Mouse (Mus musculus) urinary bladder, postnatal 4 days (tissue): ENCODE results near the gene Slc7a6os.
"Not testable (repeated sequence)": the region's sequence is repeated elsewhere in the genome, so short reads cannot be mapped to it uniquely, and the experiment has no call there.

Experiments
- DNase-seq, 2 experiments: peaks; one replicate each; pipeline ENCODE4 v3.0.0; 2021 to 2022; ENCODE audit warnings: low spot score in 2 of 2

Gene Slc7a6os

DNA sequence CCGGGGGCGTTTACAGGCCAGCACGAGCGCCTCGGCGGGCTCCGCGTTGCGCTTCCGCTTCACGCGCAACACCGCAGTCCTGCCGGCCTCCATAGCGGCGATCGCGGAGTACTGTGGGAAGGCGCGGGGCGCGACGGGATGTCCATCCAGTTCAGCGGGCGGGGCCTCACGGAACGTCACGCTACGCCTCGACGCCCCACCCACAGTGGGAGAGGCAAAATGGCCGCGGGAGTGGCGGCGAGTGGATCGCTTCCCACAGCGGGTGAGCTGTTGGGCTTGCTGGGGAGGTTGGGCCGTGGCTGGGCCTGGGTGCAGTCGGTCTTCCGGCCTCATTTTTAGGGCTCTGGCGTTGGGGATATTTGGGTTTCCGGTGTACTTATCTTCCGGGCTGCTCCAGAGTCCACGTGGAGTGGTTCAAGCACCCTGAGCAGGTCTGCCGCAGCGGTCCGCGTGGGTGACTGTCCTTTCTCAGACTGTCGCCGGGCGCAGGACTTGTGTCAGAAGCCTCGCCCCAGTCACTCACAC lies at the start of gene Slc7a6os, which contains the start of gene Prmt7:
Slc7a6os (minus strand) TSS at position 115 of the 525 bp plus-strand sequence.
Prmt7 (plus strand) TSS at position 116 of the 525 bp plus-strand sequence.
- peak; percentile 93 to 95 for DNase-seq

DNA sequence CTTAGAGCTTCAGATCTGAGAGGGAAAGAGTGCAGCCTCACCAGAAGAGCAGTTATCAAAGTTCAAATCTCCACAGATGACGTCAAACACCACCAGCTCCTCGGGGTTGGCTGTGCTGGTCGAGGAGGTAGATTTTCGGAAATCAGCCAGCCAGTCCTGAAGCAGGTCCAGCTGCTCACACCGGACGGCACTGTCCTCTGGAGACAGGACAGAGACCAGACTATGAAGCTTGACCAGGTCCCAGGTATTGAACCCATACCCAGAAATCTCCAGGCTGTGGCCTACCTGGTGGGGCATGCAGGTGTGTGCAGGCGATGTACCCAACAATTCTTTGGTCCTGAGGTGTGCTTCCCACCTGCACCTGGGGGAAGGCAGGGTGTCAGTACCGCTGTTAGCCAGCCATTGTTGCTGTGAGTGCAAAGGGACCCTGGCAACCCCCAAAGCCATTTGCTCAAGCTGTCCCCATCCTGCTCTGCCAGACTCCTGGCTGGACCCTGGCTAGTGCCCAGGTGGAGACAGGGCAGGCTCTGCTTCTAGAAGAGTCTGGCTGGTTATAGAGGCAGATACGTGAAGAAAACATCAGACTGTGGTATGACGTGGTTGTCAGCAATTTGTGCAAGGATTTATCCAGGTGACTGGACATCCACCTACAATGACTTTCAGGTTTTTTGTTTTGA lies 49.0 kb upstream of the Slc7a6os start:
- DNase-seq = no peak

DNA sequence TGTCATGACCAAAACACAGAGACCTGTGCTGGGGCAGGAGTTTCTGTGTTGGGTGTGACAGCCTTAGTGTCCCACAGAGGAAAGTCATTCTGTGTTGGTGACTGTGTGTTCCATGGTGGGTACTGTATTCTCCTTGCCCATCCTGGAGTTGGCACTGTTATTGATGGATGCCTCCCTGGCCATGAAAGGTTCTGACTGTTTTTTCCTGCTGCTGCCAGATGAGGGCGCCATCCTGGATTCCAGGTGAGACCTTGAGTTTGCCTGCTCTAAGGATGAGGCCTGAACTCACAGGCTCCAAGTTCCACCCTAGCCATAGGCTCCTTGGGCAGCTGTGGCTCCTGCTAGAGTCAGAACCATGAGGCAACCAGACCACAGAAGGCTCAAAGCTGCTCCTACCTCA lies 47.4 kb upstream of the Slc7a6os start:
- no peak for DNase-seq

DNA sequence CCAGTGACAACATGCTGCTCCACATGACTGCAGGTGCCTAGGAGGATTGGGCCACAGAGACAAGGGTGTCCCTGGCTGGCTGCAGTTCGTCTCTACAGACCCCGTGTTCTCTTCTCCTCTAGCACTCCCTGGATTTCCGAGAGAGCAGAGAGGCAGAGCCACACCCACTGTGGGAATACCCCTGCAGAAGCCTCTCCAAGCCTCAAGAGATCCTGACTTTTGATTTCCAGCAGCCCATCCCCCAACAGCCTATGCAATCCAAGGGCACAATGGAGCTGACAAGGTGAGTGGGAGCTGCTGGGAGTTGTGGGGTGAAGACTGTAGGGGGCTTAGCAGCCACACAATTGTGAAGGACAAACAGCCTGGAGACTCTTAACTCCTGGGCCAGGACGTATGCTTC lies 39.5 kb upstream of the Slc7a6os start:
- no peak for DNase-seq

DNA sequence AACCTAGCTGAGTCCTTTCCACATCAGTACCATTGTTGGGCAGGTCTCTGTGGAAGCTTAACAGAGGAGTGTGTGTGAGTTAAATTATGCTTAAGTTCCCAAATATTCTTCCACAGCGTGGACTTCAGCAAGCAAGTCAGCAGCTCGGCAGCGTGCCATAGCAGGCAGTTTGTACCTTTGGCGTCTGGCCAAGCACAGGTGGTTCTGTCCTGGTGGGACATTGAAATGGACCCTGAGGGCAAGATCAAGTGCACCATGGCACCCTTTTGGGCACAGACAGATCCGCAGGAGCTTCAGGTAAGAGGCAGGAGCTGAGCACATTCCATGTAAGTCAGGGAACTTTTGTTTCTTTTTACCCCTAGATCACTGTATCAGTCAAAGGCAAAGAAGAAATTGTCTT lies 26.4 kb upstream of the Slc7a6os start:
- no peak for DNase-seq

DNA sequence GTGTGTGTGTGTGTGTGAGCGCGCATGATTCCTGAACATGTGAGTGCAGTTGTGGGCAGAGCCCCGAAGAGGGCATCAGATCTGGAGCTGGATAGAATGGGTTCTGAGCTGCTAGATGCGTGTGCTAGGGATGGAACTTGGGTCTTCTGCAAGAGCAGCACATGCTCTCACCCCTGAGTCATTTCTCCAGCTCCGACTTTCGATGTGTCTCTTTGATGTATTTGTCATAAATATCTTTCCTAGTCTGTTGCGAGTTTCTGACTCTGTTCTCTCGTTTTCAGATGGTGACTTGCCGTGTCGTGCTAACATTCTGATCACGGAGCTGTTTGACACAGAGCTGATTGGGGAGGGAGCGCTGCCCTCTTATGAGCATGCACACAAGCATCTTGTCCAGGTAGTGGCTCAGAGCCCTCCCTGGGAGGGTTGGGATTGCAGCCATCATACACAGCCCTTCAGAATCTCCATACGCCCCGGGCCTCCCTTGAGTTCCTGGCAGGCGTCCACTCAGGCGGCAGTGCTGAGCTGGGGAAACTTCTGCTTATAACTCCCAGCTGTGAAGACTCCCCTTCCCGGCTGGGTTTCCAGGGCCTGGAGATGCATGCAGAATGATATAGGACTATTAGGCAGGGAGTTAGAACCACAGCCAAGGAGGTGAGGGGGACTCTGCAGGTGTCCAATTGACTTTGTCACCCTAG lies 24.0 kb upstream of the Slc7a6os start:
- DNase-seq = no peak

DNA sequence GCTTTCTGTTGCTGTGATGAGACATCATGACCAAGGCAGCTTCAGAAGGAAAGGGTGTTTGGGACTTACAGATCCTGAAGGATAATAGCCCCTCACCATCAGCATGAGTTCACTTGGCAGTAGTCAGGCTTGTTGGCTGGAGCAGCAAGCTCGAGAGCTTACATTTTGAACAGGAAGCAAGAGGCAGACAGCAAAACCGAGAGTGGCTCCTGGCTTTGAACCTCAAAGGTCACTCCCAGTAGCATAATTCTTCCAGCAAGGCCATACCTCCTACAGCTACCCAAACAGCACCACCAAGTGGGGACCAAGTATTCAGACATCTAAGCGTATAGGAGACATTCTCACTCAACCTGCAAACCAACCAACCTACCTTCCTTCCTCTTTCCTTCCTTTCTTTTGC lies 22.0 kb upstream of the Slc7a6os start:
- DNase-seq = no peak

DNA sequence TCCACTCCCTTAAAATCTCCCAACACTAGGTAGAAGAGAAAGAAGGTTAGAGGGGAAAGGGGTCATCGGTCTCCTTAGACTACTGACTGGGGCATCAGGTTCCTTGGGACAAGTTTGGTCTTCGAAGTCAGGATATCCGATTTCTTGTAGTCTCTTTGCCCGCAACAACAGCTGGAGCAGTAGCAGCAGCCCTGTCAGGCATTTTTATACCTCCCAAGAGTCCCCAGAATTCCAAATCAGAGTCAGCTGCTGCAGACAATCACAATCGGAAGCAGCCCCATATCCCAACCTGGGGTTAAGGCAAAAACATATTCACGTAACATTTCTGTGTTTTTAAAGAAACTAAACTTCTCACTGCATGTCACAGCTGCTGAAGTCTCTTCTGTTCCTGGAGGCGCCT lies 20.8 kb upstream of the Slc7a6os start:
- no peak for DNase-seq

DNA sequence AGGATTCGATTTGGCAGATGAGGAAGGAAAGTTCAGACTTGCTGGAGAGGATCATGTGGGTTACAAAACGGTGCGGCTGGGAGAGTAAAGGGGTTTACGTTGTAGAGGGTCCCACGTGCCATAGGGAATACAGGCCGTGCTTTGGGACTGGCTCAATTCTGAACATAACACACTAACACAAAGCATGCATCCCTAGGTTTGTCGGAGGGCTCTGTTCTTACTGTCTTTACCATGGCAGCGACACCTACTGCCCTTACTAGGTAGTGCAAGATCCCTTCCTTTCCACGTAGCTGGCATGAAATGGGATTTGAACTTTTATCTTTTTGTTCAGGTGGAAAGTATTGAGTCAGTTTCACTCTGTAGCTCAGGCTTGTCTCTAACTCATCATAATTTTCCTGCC lies 15.9 kb upstream of the Slc7a6os start:
- no peak for DNase-seq

DNA sequence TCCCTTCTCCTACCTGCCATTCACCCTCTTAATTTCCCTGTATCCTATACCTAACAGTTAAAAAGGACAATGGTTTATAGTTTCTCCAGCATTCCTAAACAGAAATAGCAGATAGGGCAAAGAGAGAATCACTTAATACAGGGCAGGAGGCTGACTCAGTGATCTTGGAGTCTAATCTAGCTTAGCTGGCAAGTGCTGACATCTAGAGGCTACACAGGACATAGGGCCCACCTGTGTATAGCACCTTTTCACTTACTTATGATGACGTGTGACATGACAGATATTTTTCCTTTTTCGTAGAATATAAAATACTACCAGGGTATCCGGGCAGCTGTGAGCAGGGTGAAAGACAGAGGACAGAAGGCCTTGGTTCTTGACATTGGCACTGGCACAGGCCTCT lies 8.9 kb upstream of the Slc7a6os start:
- DNase-seq = no peak

DNA sequence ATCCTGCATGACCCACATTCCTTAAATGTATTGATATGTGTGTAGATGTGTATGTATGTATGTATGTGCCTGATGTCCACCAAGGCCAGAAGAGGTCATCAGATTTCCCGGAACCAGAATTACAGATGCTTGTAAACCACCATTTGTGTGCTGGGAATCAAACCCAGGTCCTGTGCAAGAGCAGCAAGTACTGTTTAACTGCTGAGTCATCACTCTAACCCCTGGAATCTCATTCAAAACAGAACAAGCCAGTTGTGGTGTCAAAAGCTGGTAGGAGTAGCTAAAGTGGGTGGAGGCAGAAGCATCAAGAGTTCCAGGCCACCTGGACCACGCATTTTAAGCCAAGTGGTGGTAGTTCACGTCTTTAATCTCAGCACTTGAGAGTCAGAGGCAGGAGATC lies 3.2 kb upstream of the Slc7a6os start:
- DNase-seq = no peak

DNA sequence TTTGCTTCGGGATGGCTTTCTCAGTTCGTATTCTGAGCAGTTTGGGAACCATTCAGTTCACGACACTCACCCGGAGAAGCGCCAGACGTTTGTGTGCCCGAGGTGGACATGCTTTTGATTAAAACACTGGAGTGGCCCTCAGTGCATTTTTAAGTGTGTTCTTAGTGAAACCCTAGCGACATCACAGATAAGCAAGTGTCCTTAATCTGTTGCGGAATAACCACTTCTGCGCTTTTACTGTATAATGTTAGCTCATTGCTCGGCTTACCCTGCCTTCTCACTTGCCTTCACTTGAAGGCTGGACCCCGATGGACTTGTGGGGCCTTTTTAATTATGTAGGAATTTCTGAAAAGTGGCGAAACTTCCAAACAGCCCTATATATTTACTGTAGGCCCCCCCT lies 686 bp upstream of the Slc7a6os start:
- DNase-seq = no peak

DNA sequence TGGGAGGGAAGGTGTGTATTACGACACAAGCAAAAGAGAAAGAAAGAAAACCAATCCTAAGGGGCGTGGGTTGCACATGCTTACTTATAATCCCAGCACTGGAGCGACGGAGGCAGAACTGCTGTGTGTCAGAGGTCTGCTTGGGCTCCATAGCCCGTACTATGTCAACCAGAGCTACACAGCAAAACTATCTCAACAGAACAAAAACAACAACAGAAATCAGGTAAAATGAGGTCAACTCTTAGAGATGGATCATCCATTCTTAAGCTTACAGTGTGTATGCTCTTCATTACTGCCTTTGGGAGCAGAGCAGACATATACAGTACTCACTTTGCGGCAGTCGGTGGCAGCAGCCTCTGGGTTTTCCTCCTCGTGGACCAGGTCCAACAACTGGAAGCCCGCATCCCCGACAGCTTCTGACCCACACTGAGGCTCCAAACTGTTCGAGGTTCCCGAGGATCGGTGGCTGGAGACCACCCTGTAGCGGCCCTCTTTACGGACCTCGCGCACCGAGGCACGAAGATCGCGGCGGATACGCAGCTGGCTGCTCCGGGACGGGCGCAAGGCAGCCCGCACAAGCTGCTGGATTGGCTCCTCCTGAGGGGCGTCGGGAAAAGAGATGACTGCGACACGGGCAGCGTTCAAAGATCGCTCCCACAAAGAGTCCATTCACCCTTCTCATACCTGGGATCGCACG lies 552 bp downstream of the Slc7a6os start:
- peak in 1 of 2 experiments; percentile 54 for DNase-seq

DNA sequence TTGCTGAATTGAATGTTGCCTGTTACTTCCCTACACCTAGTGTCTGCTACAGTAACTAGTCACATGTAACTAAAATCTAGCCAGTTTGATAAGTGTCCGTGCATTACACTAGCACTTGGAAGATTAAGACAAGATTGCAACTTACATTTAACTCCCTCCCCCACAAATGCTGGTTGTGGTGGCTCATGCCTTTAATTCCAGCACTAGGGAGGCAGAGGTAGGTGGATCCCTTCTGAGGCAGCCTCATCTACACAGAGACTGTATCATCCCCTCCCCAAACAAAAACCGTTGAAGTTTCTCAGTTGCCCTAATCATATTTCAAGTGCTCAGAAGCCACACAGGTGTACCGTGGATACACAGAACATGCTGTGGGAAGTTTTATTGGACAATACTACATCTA lies 11.1 kb downstream of the Slc7a6os start:
- not testable (repeated sequence) for DNase-seq

DNA sequence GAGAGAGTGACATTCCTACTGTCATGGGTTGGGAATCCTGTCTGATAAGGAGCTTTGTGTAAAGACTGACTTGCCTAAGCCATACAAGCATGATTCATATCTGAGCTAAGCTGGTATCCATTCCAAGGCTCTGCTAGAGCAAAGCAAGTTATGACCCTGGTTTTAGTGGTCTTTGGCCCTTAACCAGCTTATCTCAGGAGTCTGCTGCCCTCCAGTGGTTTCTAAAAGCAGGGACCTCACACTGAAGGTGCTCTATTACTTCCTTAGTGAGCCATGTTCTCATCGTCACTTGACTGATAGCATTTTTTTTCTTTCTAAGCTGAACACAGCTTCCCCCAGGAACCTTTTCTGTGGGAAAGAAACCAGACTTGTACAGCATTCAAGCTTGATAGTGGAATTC lies 12.0 kb downstream of the Slc7a6os start:
- DNase-seq = no peak

DNA sequence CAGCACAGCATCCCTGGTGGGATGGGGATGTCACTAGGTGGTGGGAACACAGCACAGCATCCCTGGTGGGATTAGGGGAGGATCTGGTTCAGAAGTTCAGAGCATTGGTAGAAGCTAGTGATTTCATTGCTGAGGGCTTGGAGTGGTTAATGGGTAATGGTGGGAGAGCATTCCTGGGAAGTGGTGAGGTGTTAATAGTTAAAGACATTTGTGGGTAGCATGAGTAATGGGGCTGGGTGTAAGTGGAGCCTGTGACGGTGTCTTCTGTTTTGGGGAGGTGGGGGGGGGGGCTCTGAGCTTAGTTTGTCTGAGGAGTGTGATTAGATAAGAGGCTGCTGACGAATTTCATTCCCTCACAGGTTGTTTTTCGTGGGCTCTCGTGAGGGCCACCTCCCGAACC lies 16.7 kb downstream of the Slc7a6os start:
- no peak for DNase-seq

DNA sequence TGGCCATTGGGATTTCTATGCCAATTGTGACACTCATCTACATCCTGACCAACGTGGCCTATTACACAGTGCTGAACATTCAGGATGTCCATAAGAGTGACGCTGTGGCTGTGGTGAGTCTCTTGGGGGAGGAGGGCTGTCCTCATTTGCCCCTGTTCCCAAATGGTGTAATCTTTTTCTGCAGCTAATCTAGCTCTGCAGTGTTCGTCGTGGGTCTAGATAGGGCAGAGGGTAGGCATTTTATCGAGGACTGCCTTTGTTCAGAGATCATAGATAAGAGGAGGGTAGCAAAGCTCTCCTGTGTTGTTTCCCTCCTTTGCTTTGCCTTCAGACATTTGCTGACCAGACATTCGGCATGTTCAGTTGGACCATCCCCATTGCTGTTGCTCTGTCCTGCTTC lies 17.6 kb downstream of the Slc7a6os start:
- DNase-seq = no peak

DNA sequence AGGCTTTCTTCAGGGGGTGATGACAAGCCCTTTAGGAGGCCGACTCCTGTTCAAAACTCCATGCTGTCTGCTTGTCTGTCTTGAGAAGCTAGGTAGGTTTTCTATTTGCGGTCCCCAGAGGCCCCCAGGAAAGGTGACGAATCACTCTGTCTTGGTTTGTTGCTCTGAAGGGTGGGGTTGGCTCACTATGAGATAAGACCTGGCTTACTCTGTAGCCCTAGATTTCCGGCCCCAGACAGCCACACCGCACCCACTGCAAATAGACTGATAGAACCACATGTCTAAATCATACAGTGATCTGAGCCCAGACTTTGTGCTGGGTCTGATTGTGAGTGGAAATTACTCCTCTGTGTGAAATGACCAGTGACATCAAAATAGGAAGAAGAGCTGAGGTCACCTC lies 19.1 kb downstream of the Slc7a6os start:
- DNase-seq = no peak

DNA sequence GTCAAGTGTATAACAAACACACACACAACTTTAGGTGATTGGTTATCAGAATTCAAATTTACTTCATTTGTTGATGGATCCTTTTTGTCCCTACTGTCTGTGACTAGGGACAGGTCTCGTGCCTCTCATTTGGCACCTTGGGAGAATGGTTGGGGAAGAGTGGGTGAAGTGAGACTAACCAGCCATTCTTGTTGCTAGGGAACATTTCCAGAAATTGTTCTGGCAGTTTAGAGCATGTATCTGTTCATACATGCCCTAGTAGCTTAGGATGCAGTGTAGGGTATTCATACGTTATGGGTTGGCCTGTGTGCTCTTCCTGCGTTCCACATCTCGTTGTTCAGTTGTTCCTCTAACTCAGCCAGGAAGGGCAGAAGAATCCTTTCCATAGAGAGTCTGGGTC lies 21.6 kb downstream of the Slc7a6os start:
- no peak for DNase-seq

DNA sequence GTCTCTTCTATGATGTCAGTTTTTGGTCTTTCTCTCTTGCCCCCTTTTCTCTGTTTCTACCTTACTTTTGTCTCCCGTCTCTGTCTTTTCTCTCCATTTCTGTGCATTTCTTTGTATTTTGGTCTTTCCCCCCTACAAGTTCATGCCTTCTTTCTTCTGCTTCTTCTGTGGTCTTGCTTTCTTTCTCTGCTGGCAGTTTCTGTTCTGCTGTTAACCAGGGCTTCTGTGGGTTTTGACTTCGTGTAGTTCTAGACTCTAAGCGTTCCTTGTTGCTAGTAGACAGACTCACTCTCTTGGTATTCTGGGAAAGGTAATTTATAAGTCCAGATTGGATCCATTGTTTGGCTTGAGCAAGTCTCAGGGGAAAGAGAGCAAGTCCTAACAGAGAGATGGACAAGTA lies 24.3 kb downstream of the Slc7a6os start:
- no peak for DNase-seq

DNA sequence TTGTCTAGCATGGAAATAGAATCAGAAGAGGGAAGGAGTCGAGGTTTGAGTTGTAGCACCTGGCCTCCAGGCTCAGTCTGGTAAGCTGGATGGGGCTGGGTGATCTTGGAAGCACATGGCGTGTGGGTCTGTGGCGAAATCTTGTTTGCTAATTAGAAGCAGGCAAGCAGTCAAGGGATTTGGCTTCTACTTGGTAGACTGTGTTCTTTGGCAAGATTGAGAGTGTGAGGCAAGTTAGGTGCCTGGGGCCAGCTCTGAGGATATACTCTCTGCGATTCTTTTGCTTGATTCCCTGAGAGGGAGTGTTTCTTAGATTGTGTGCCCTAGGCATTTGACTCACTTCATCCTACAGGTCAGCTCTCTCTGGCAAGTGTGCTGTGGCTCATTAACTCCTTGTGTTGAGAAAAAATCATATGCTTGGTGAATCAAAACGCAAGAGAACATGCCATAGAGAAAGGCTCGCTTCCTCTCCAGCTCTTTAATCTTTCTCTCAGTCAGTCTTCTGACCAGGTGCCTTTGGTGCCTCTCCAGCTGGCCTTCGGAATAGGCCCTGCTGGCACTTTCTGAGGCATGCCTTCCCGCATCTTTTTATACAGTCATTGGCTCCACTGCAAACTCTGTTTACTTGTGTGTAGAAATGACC lies 25.0 kb downstream of the Slc7a6os start:
- DNase-seq = no peak

DNA sequence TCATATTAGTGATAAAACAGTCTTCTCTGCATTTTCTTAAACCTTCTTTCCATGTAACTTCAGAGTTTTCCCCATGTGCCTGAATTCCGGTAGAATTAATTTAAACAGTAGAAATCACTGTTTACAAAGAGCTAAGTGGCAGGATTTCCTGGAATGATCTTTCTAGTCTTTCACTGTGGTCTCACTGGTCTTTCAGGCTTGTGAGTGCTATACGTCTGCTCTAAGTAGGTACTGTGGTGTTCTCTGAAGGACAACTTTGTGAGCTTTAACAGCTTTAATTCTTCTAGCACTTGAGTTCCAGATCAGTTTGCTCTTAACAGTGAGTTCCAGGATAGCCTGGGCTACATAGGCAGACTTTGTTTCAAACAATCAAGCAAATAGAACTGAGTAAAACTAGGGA lies 32.3 kb downstream of the Slc7a6os start:
- DNase-seq = no peak
